Mouse (Mus musculus): ENCODE measurements around the gene Vti1a. TPM values are rescaled to one million over a fixed set of nuclear protein-coding genes. Genes with fewer than 3 reads are reported as not detected.

Gene Vti1a
- total and polyA plus RNA-seq, 2 experiments from 2014 or later: 28.2 to 37.6 TPM

- H3K27ac ChIP-seq: no peak overlapping the region
- H3K9me3 ChIP-seq (ENCODE audit: low read length): no peaks in the 10 kb centered on the region
- H3K9ac ChIP-seq (replicated peaks; ENCODE audit: low read length): no peak overlapping the region
- DNase-seq (ENCODE audit: low spot score): no peak
- H3K36me3 ChIP-seq (ENCODE audit: insufficient read depth, low read length): no peaks in the 10 kb centered on the region
- no peaks in the 10 kb centered on the region for H3K4me1 ChIP-seq (ENCODE audit: insufficient read depth, low read length)
- no peak for TF ChIP-seq CTCF (IDR thresholded peaks at IDR 0.05; ENCODE audit: low read depth)
- no peak overlapping the region for H3K4me2 ChIP-seq (ENCODE audit: low read depth, low read length)
- no peak for ATAC-seq
- no peak overlapping the region for H3K4me3 ChIP-seq (ENCODE audit: low read length)
- 83% methylated on average over 9 of the region's 9 CpGs for WGBS
- H3K27me3 ChIP-seq (ENCODE audit: insufficient read depth, low read length): no peaks in the 10 kb centered on the region
Observed at GRCm38 (mm10) chr19:55667787-55668186, 351.7 kb downstream of the Vti1a start.

GRCm38 (mm10) chr19:55668896-55669295, 352.8 kb downstream of the Vti1a start:
- no peak overlapping the region for H3K4me2 ChIP-seq (ENCODE audit: low read depth, low read length)
- H3K27me3 ChIP-seq (ENCODE audit: insufficient read depth, low read length): no peaks in the 10 kb centered on the region
- H3K9ac ChIP-seq (replicated peaks; ENCODE audit: low read length): no peak overlapping the region
- no peak for TF ChIP-seq CTCF (IDR thresholded peaks at IDR 0.05; ENCODE audit: low read depth)
- WGBS: 44% methylated on average over 9 of the region's 9 CpGs
- H3K36me3 ChIP-seq (ENCODE audit: insufficient read depth, low read length): no peaks in the 10 kb centered on the region
- H3K9me3 ChIP-seq (ENCODE audit: low read length): no peaks in the 10 kb centered on the region
- no peak for DNase-seq (ENCODE audit: low spot score)
- ATAC-seq: no peak
- no peak overlapping the region for H3K27ac ChIP-seq
- no peak overlapping the region for H3K4me3 ChIP-seq (ENCODE audit: low read length)
- no peaks in the 10 kb centered on the region for H3K4me1 ChIP-seq (ENCODE audit: insufficient read depth, low read length)

Other genes starting within 250 kb of the Vti1a start
- gene Gpam, start 189.1 kb upstream of the Vti1a start, total RNA-seq (2014; rRNA removed): 84.2 and 85.1 TPM in 2 replicates
- 20.7 and 20.9 TPM in 2 replicates for gene Gpam, start 189.1 kb upstream of the Vti1a start, polyA plus RNA-seq (2015; fragmentation: Nextera tagmentation; extraction: Ambion mirVana)
- gene Tectb, start 135.6 kb upstream of the Vti1a start, total RNA-seq (2014; rRNA removed): 0.10 TPM in 1 of 2 replicates, not detected in the other
- gene Tectb, start 135.6 kb upstream of the Vti1a start, polyA plus RNA-seq (2015; fragmentation: Nextera tagmentation; extraction: Ambion mirVana): 0.10 and 0.13 TPM in 2 replicates
- gene Gucy2g, start 75.1 kb upstream of the Vti1a start, total RNA-seq (2014; rRNA removed): not detected in 2 replicates
- 0.09 and 0.10 TPM in 2 replicates for gene Gucy2g, start 75.1 kb upstream of the Vti1a start, polyA plus RNA-seq (2015; fragmentation: Nextera tagmentation; extraction: Ambion mirVana)
- gene Acsl5, start 64.4 kb upstream of the Vti1a start, total RNA-seq (2014; rRNA removed): 12.3 and 13.2 TPM in 2 replicates
- gene Acsl5, start 64.4 kb upstream of the Vti1a start, polyA plus RNA-seq (2015; fragmentation: Nextera tagmentation; extraction: Ambion mirVana): 15.6 and 19.1 TPM in 2 replicates
- gene Zdhhc6, start 263 bp upstream of the Vti1a start, total RNA-seq (2014; rRNA removed): 31.6 and 38.3 TPM in 2 replicates
- 56.8 and 58.5 TPM in 2 replicates for gene Zdhhc6, start 263 bp upstream of the Vti1a start, polyA plus RNA-seq (2015; fragmentation: Nextera tagmentation; extraction: Ambion mirVana)

Data from hindbrain, postnatal 0 days (tissue).